Mouse (Mus musculus): ENCODE measurements around the gene Arntl.

DNA sequence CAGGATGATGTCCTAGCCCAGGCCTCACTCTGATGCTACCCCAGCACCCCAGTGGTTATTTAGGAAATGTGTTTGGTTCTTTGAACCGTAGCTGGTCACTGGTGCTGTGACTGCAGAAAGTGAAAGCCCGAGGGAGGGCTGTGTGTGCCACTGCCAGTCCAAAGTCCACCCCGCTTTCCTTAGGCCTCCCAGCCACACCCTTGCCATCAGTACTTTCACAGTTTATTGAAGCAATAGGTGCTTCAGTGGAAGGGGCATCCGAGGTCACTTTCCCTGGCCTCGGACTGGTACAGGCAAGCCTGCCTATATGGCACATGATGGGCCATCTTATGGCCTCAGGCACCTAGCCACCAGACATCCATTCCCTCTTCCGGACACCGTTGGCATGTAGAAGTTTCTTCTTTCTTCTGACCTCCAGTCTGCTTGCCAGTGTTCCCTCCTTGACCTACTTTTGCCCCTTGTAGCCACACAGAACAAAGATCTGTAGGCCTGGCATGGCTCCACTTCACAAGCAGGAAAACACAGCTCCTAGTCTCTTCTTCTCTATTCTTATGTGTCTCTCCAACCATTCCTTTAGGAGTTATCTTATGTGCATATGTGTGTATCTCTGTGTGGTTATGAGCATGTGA, 46.6 kb downstream of the Arntl start:
- TF ChIP-seq CTCF (conservative IDR thresholded peaks at IDR 0.05; ENCODE audit: insufficient read depth, insufficient read length, low read depth, low read length) (no peak), POLR2A (IDR thresholded peaks at IDR 0.05; ENCODE audit: low read depth, low read length) (no peak)
